Mouse (Mus musculus): ENCODE measurements around the gene Syne2. TPM values are rescaled to one million over a fixed set of nuclear protein-coding genes. Genes with fewer than 3 reads are reported as not detected.

Gene Syne2
- total and polyA plus RNA-seq, 3 experiments, result 21.7 to 33.6 (median 33.1) TPM

DNA sequence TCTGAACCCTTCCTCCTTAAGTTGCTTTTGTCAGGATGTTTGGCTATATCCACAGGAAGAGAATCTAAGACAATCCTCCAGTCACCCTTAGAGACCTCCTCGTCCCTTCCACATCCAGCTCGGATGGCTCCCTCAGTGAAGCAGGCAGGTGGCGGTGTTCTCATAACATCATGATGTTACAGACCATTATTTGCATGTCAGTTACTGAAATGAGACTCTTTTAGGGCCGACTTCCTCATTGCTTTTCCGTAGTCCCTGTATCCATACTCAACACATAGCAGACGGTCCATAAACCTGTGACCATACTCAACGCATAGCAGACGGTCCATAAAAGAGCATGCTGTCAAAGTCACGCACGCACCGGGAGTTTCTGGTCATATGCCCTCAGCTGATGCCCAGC, 106.9 kb downstream of the Syne2 start:
- H3K27me3 ChIP-seq (ENCODE audit: control insufficient read depth, insufficient read depth, low read length), result no peaks in the 10 kb centered on the region
- WGBS, result 87% methylated on average over 11 of the region's 11 CpGs
- no peak overlapping the region for H3K4me3 ChIP-seq
- no peak for DNase-seq
- H3K36me3 ChIP-seq (ENCODE audit: control insufficient read depth, insufficient read depth, low read length), result 0 out of 2 replicates have a peak, but pooled peaks cover 2% of the 10 kb centered on the region
- no peak overlapping the region for H3K27ac ChIP-seq
- no peak overlapping the region for H3K9ac ChIP-seq (ENCODE audit: low read depth, low read length)
- intact Hi-C loops (cut with DNase I), result no loop called here
- no peak for TF ChIP-seq CTCF (IDR thresholded peaks at IDR 0.05)
- no peak for TF ChIP-seq EP300 (IDR thresholded peaks at IDR 0.05; ENCODE audit: insufficient read depth, low read depth, low read length)
- no peak for TF ChIP-seq POLR2A (IDR thresholded peaks at IDR 0.05; ENCODE audit: insufficient read depth, low read depth, low read length)
- no peaks in the 10 kb centered on the region for H3K79me2 ChIP-seq (replicated peaks; ENCODE audit: control insufficient read depth, insufficient read depth, low read length)
- no peaks in the 10 kb centered on the region for H3K4me1 ChIP-seq (ENCODE audit: control insufficient read depth, insufficient read depth, low read length)

DNA sequence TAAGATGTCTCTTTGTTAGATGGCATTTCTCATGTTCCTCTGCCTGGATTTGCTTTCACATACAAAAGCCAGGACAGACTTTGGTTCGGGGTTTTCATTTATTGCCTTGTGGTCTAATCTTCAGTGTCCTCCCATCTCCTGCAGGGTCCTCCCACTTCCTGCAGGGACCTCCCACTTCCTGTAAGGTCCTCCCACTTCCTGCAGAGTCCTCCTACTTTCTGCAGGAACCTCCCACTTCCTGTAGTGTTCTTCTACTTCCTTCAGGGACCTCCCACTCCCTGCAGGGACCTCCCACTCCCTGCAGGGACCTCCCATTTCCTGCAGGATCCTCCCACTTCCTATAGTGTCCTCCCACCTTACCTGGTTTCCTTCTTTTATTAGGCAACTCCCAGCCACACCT, 109.7 kb downstream of the Syne2 start:
- no peak for DNase-seq
- 50% methylated on average over 1 of the region's 1 CpGs for WGBS

GRCm38 (mm10) chr12:75933561-75933960, 115.6 kb downstream of the Syne2 start:
- Histone ChIP-seq H3K27ac (no peak overlapping the region), H3K9ac (ENCODE audit: low read depth, low read length) (no peak overlapping the region), H3K36me3 (ENCODE audit: control insufficient read depth, insufficient read depth, low read length) (no peaks in the 10 kb centered on the region), H3K79me2 (replicated peaks; ENCODE audit: control insufficient read depth, insufficient read depth, low read length) (no peaks in the 10 kb centered on the region), H3K4me3 (no peak overlapping the region), H3K4me1 (ENCODE audit: control insufficient read depth, insufficient read depth, low read length) (no peaks in the 10 kb centered on the region), H3K27me3 (ENCODE audit: control insufficient read depth, insufficient read depth, low read length) (no peaks in the 10 kb centered on the region)
- no peak for TF ChIP-seq POLR2A (IDR thresholded peaks at IDR 0.05; ENCODE audit: insufficient read depth, low read depth, low read length)
- no peak for TF ChIP-seq CTCF (IDR thresholded peaks at IDR 0.05)
- no peak for TF ChIP-seq EP300 (IDR thresholded peaks at IDR 0.05; ENCODE audit: insufficient read depth, low read depth, low read length)
- WGBS, result 83% methylated on average over 4 of the region's 4 CpGs
- intact Hi-C loops (cut with DNase I), result no loop called here
- DNase-seq, result no peak

More for the DNA sequence above, 109.7 kb downstream of the Syne2 start:
- TF ChIP-seq EP300 (IDR thresholded peaks at IDR 0.05; ENCODE audit: insufficient read depth, low read depth, low read length) (no peak), POLR2A (IDR thresholded peaks at IDR 0.05; ENCODE audit: insufficient read depth, low read depth, low read length) (no peak), CTCF (IDR thresholded peaks at IDR 0.05) (no peak)
- intact Hi-C loops (cut with DNase I), result no loop called here
- Histone ChIP-seq H3K36me3 (ENCODE audit: control insufficient read depth, insufficient read depth, low read length) (0 out of 2 replicates have a peak, but pooled peaks cover 2% of the 10 kb centered on the region), H3K79me2 (replicated peaks; ENCODE audit: control insufficient read depth, insufficient read depth, low read length) (no peaks in the 10 kb centered on the region), H3K27me3 (ENCODE audit: control insufficient read depth, insufficient read depth, low read length) (no peaks in the 10 kb centered on the region), H3K9ac (ENCODE audit: low read depth, low read length) (no peak overlapping the region), H3K27ac (no peak overlapping the region), H3K4me1 (ENCODE audit: control insufficient read depth, insufficient read depth, low read length) (no peaks in the 10 kb centered on the region), H3K4me3 (no peak overlapping the region)

GRCm38 (mm10) chr12:75951328-75951727, 133.4 kb downstream of the Syne2 start:
- Histone ChIP-seq H3K27me3 (ENCODE audit: control insufficient read depth, insufficient read depth, low read length) (no peaks in the 10 kb centered on the region), H3K4me3 (no peak overlapping the region), H3K4me1 (ENCODE audit: control insufficient read depth, insufficient read depth, low read length) (no peaks in the 10 kb centered on the region), H3K79me2 (replicated peaks; ENCODE audit: control insufficient read depth, insufficient read depth, low read length) (no peaks in the 10 kb centered on the region), H3K27ac (no peak overlapping the region), H3K9ac (ENCODE audit: low read depth, low read length) (no peak overlapping the region), H3K36me3 (ENCODE audit: control insufficient read depth, insufficient read depth, low read length) (no peaks in the 10 kb centered on the region)
- DNase-seq, result peak; percentile 18 to 43
- 57% methylated on average over 5 of the region's 5 CpGs for WGBS
- TF ChIP-seq CTCF (IDR thresholded peaks at IDR 0.05), result peak; percentile 89
- no peak for TF ChIP-seq EP300 (IDR thresholded peaks at IDR 0.05; ENCODE audit: insufficient read depth, low read depth, low read length)
- no peak for TF ChIP-seq POLR2A (IDR thresholded peaks at IDR 0.05; ENCODE audit: insufficient read depth, low read depth, low read length)
- intact Hi-C loops (cut with DNase I), result loop anchor here (10.0 kb wide), 1 partner anchor 167 kb away; no protein-coding TSS in a partner anchor

GRCm38 (mm10) chr12:75952011-75952410, 134.1 kb downstream of the Syne2 start:
- Histone ChIP-seq H3K9ac (ENCODE audit: low read depth, low read length) (no peak overlapping the region), H3K4me3 (no peak overlapping the region), H3K79me2 (replicated peaks; ENCODE audit: control insufficient read depth, insufficient read depth, low read length) (no peaks in the 10 kb centered on the region), H3K36me3 (ENCODE audit: control insufficient read depth, insufficient read depth, low read length) (no peaks in the 10 kb centered on the region), H3K27ac (no peak overlapping the region), H3K27me3 (ENCODE audit: control insufficient read depth, insufficient read depth, low read length) (no peaks in the 10 kb centered on the region), H3K4me1 (ENCODE audit: control insufficient read depth, insufficient read depth, low read length) (no peaks in the 10 kb centered on the region)
- 97% methylated on average over 1 of the region's 1 CpGs for WGBS
- intact Hi-C loops (cut with DNase I), result loop anchor here (10.0 kb wide), 1 partner anchor 167 kb away; no protein-coding TSS in a partner anchor
- no peak for DNase-seq
- TF ChIP-seq EP300 (IDR thresholded peaks at IDR 0.05; ENCODE audit: insufficient read depth, low read depth, low read length), result no peak
- 0 out of 2 replicates have a peak, but pooled peaks have one; percentile 6 for TF ChIP-seq CTCF (IDR thresholded peaks at IDR 0.05)
- TF ChIP-seq POLR2A (IDR thresholded peaks at IDR 0.05; ENCODE audit: insufficient read depth, low read depth, low read length), result no peak

GRCm38 (mm10) chr12:75966441-75967195, 148.7 kb downstream of the Syne2 start:
- Histone ChIP-seq H3K79me2 (replicated peaks; ENCODE audit: control insufficient read depth, insufficient read depth, low read length) (no peaks in the 10 kb centered on the region), H3K36me3 (ENCODE audit: control insufficient read depth, insufficient read depth, low read length) (no peaks in the 10 kb centered on the region), H3K4me1 (ENCODE audit: control insufficient read depth, insufficient read depth, low read length) (no peaks in the 10 kb centered on the region), H3K4me3 (no peak overlapping the region), H3K9ac (ENCODE audit: low read depth, low read length) (no peak overlapping the region), H3K27ac (no peak overlapping the region), H3K27me3 (ENCODE audit: control insufficient read depth, insufficient read depth, low read length) (no peaks in the 10 kb centered on the region)
- 81% methylated on average over 24 of the region's 24 CpGs for WGBS
- no peak for DNase-seq
- intact Hi-C loops (cut with DNase I), result no loop called here
- no peak for TF ChIP-seq EP300 (IDR thresholded peaks at IDR 0.05; ENCODE audit: insufficient read depth, low read depth, low read length)
- no peak for TF ChIP-seq POLR2A (IDR thresholded peaks at IDR 0.05; ENCODE audit: insufficient read depth, low read depth, low read length)
- TF ChIP-seq CTCF (IDR thresholded peaks at IDR 0.05), result no peak

All from heart, adult 2 months (tissue).